Comparison of ENCODE assay signal across 13 mouse cellular contexts in the genomic region with DNA sequence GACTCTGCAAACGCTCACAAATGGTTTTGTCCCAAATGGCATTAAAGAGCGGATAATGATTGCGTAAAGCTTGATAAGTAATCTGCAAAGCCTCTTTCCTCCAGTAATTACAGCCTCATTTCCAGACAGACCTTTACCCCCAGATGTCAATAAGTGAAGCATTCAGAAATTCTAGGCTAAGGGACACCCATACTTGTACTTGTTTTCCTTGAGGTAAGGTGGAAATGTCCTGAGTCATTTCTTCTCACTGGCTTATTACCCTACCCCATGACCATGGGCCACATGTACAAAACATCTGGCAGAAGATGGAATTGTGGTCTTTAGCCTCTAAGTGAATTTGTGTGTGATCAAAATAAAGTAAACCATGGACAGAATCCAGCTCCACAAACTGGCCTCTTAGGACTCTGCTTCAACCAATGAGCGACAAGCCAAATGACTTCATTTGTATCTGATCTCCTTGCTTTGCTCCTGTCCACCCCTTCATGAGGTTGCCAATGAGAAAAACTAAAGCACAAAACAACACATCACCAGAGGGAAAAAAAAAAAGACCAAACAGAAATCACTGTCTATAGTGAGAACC. TPM values are rescaled to one million over a fixed set of nuclear protein-coding genes. Genes with fewer than 3 reads are reported as not detected.
"Had no signal": no experiment of that assay in that cellular context is flagged by ENCODE, and none has a peak within 500 bp of the region (broad histone marks: within the 10 kb centered on the region; RNA-seq: fewer than 3 reads in every experiment).

No protein-coding gene starts in this region.

- H3K36me3 ChIP-seq: kidney, embryonic 15.5 days; limb, embryonic 12.5 days; liver, embryonic 15.5 days; lung, embryonic 15.5 days; midbrain, embryonic 13.5 days had no signal

- H3K4me1 ChIP-seq: kidney, embryonic 15.5 days; limb, embryonic 12.5 days; liver, embryonic 15.5 days; lung, embryonic 15.5 days; midbrain, embryonic 13.5 days had no signal

- H3K9me3 ChIP-seq: kidney, embryonic 15.5 days; limb, embryonic 12.5 days; liver, embryonic 15.5 days; lung, embryonic 15.5 days; midbrain, embryonic 13.5 days had no signal

- H3K27ac ChIP-seq: kidney, embryonic 15.5 days; limb, embryonic 12.5 days; liver, embryonic 15.5 days; lung, embryonic 15.5 days; midbrain, embryonic 13.5 days had no signal

- H3K27me3 ChIP-seq: liver, embryonic 15.5 days; lung, embryonic 15.5 days; midbrain, embryonic 13.5 days had no signal

- H3K4me3 ChIP-seq: kidney, embryonic 15.5 days; limb, embryonic 12.5 days; liver, embryonic 15.5 days; lung, embryonic 15.5 days; midbrain, embryonic 13.5 days had no signal

- DNase-seq: kidney, adult 18-20 months; kidney, postnatal 14 days; layer of hippocampus, postnatal 36 days; liver; lung, postnatal 36 days; right cerebral cortex, postnatal 4 days; thymus, postnatal 4 days had no signal

- ATAC-seq: midbrain, embryonic 13.5 days had no signal

- H3K4me2 ChIP-seq: kidney, embryonic 15.5 days; limb, embryonic 12.5 days; liver, embryonic 15.5 days; lung, embryonic 15.5 days; midbrain, embryonic 13.5 days had no signal

- H3K9ac ChIP-seq: kidney, embryonic 15.5 days; limb, embryonic 12.5 days; liver, embryonic 15.5 days; lung, embryonic 15.5 days; midbrain, embryonic 13.5 days had no signal

RNA-seq across cellular contexts. Expression of gene Vegfd, which starts 27.7 kb away (rescaled TPM):
- total RNA-seq: megakaryocyte progenitor cell, adult 5-6 weeks had no signal
